Mouse (Mus musculus): ENCODE measurements at regions not wholly inside any gene's neighbourhood (a gene's known extent, or its start where the extent isn't known, plus 50 kb on each side); places are given as distances from the start of the nearest gene placed in this dataset.
"Not testable (repeated sequence)": the region's sequence is repeated elsewhere in the genome, so short reads cannot be mapped to it uniquely, and the experiment has no call there.

DNA sequence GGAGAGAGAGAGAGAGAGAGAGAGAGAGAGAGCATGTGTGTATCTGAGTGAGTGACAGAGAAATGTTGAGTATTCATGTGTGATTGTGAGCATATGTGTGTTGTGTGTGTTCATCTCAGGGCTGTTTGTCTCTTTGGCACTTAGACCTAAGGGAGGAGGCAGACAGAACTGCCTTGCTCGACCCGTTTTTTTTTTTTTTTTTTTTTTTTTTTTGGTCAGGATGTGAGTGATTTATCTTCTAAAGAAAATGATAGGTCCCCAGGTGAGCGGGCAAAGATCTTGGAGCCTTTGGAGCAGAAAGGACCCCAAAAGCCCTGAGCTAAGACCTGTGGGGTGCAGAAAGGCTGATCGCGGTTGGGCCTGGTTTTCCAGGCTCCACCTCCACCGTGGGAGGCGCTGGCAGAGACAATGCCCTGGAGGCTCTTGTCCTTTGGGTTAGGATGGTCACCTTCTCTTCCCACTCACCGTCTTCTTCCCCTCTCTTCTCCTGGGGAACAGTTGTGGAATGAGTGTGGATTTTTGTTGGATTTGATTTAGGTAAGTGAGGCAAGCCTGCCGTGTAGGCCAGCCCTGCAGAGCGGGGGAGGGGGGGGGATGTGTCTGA is 147.1 kb upstream of the Ttc29 start:
- no peaks in the 10 kb centered on the region for H3K9me3 ChIP-seq (replicated peaks; ENCODE audit: control insufficient read depth, low read length)
- no peaks in the 10 kb centered on the region for H3K36me3 ChIP-seq (replicated peaks; ENCODE audit: control insufficient read depth, insufficient read depth, low read depth, low read length)
- no peak overlapping the region for H3K27ac ChIP-seq (replicated peaks; ENCODE audit: low read depth, low read length)
- DNase-seq (ENCODE audit: low spot score) (no peak), ATAC-seq (replicated peaks; ENCODE audit: insufficient number of reproducible peaks, low FRiP score, low TSS enrichment, low read depth) (no peak)
- H3K27me3 ChIP-seq (ENCODE audit: control insufficient read depth, insufficient read depth, low read length): peaks cover 2% of the 10 kb centered on the region; the same call in 1 of the 2 replicates
- no peak overlapping the region for H3K9ac ChIP-seq (replicated peaks; ENCODE audit: low read length)
- H3K4me2 ChIP-seq (ENCODE audit: low read depth, low read length): no peak overlapping the region
- 27% methylated on average over 10 of the region's 10 CpGs for WGBS
- no peak overlapping the region for H3K4me3 ChIP-seq (ENCODE audit: low read depth, low read length)
- H3K4me1 ChIP-seq (ENCODE audit: control insufficient read depth, insufficient read depth, low read length): no peaks in the 10 kb centered on the region

DNA sequence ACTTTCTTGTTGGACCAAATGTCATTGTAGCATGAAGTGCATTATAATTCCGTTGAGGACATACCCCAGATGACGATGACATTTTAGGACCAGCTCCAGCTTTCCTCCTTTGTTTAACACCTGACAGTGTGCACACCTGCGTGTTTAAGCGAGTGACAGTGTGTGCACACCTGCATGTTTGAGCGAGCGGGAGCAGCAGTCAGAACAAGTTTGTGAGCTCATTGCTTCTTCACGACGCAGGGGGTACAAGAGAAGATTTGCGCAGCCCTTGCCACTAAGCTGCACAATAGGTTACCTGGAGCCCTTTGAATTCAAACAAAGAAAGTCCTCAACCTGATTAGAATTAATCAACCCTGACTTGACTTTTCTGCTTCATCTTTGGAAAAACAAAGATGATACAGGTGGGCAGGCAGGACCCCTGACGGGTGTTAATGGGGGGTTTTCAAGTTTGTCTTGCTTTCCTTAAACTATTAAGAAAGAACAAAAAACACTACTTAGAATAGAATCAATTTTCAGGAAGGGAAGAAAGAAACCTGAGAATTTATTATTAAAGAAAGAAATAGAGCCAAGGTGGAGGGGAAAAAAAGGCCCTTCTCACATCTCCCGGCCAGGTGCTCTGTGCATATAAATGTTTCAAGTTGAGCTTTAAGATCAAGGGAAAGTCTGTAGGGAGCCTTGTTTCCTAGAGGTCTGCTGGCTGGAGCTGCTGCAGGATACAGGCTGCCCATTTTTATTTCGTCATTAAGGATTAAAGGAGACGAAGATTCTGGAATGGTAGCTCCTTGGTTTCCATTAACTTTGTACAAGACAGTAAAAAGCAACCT is 144.8 kb upstream of the Ttc29 start:
- H3K9me3 ChIP-seq (replicated peaks; ENCODE audit: control insufficient read depth, low read length): no peaks in the 10 kb centered on the region
- no peak for ATAC-seq (replicated peaks; ENCODE audit: insufficient number of reproducible peaks, low FRiP score, low TSS enrichment, low read depth)
- H3K4me3 ChIP-seq (ENCODE audit: low read depth, low read length): no peak overlapping the region
- WGBS: 16% methylated on average over 13 of the region's 13 CpGs
- no peak overlapping the region for H3K9ac ChIP-seq (replicated peaks; ENCODE audit: low read length)
- peaks cover 2% of the 10 kb centered on the region; the same call in 1 of the 2 replicates for H3K27me3 ChIP-seq (ENCODE audit: control insufficient read depth, insufficient read depth, low read length)
- H3K36me3 ChIP-seq (replicated peaks; ENCODE audit: control insufficient read depth, insufficient read depth, low read depth, low read length): no peaks in the 10 kb centered on the region
- no peaks in the 10 kb centered on the region for H3K4me1 ChIP-seq (ENCODE audit: control insufficient read depth, insufficient read depth, low read length)
- H3K4me2 ChIP-seq (ENCODE audit: low read depth, low read length): no peak overlapping the region
- no peak overlapping the region for H3K27ac ChIP-seq (replicated peaks; ENCODE audit: low read depth, low read length)
- no peak for DNase-seq (ENCODE audit: low spot score)

DNA sequence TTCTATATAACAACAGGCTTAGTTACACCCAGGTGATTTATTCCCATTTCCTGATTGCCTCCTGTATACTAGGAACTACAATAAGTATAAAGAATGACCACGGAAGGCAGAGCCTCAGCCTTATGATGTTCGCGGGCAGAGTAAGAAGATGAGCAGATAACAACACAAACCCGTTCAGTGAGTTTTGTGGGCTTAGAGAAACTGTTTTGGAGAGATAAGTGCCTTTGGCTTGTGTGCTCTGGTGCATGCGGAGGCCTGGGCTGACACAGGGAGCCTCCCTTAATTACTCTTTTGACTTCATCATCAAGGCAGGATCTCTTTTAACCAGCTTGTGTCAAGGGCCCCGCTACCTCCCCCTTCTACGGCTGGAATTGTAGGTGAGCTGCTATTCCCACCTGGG is 139.3 kb upstream of the Ttc29 start:
- H3K27ac ChIP-seq (replicated peaks; ENCODE audit: low read depth, low read length): no peak overlapping the region
- H3K36me3 ChIP-seq (replicated peaks; ENCODE audit: control insufficient read depth, insufficient read depth, low read depth, low read length): no peaks in the 10 kb centered on the region
- H3K4me2 ChIP-seq (ENCODE audit: low read depth, low read length): no peak overlapping the region
- 82% methylated on average over 7 of the region's 7 CpGs for WGBS
- no peak overlapping the region for H3K9ac ChIP-seq (replicated peaks; ENCODE audit: low read length)
- DNase-seq (ENCODE audit: low spot score): no peak
- no peak for ATAC-seq (replicated peaks; ENCODE audit: insufficient number of reproducible peaks, low FRiP score, low TSS enrichment, low read depth)
- no peak overlapping the region for H3K4me3 ChIP-seq (ENCODE audit: low read depth, low read length)
- no peaks in the 10 kb centered on the region for H3K27me3 ChIP-seq (ENCODE audit: control insufficient read depth, insufficient read depth, low read length)
- no peaks in the 10 kb centered on the region for H3K4me1 ChIP-seq (ENCODE audit: control insufficient read depth, insufficient read depth, low read length)
- H3K9me3 ChIP-seq (replicated peaks; ENCODE audit: control insufficient read depth, low read length): no peaks in the 10 kb centered on the region

- DNase-seq (ENCODE audit: low spot score) (no peak), ATAC-seq (replicated peaks; ENCODE audit: insufficient number of reproducible peaks, low FRiP score, low TSS enrichment, low read depth) (no peak)
- Histone ChIP-seq H3K4me1 (ENCODE audit: control insufficient read depth, insufficient read depth, low read length) (no peaks in the 10 kb centered on the region), H3K36me3 (replicated peaks; ENCODE audit: control insufficient read depth, insufficient read depth, low read depth, low read length) (no peaks in the 10 kb centered on the region), H3K27ac (replicated peaks; ENCODE audit: low read depth, low read length) (no peak overlapping the region), H3K4me2 (ENCODE audit: low read depth, low read length) (no peak overlapping the region), H3K27me3 (ENCODE audit: control insufficient read depth, insufficient read depth, low read length) (no peaks in the 10 kb centered on the region), H3K9me3 (replicated peaks; ENCODE audit: control insufficient read depth, low read length) (no peaks in the 10 kb centered on the region), H3K4me3 (ENCODE audit: low read depth, low read length) (no peak overlapping the region), H3K9ac (replicated peaks; ENCODE audit: low read length) (no peak overlapping the region)
- 58% methylated on average over 4 of the region's 4 CpGs for WGBS
Observed at GRCm38 (mm10) chr8:78077122-78077521, 136.0 kb upstream of the Ttc29 start.

DNA sequence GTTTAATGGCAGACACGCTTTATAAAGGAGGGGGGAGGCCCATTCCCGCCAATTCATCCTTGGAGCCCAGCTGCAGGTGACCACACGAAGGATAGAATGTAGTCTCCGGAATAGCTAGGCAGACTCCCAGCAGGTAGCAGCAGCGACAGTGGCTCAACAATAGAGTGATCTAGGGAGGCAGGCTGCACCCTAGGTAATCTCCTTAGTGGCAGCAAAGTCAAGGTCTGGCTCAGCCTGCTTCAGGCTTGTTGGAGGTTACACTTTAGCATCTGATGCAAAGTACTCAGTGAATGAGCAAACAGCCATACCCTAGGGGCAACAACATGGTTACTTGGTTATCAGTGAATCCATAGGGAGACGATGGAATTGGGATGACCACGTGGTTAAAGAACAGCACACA is 131.7 kb upstream of the Ttc29 start:
- not testable (repeated sequence) for ATAC-seq (replicated peaks; ENCODE audit: insufficient number of reproducible peaks, low FRiP score, low TSS enrichment, low read depth); H3K27ac ChIP-seq (replicated peaks; ENCODE audit: low read depth, low read length); DNase-seq (ENCODE audit: low spot score); H3K9ac ChIP-seq (replicated peaks; ENCODE audit: low read length); H3K4me1 ChIP-seq (ENCODE audit: control insufficient read depth, insufficient read depth, low read length); H3K4me3 ChIP-seq (ENCODE audit: low read depth, low read length); H3K27me3 ChIP-seq (ENCODE audit: control insufficient read depth, insufficient read depth, low read length); H3K9me3 ChIP-seq (replicated peaks; ENCODE audit: control insufficient read depth, low read length); H3K4me2 ChIP-seq (ENCODE audit: low read depth, low read length); H3K36me3 ChIP-seq (replicated peaks; ENCODE audit: control insufficient read depth, insufficient read depth, low read depth, low read length)
- WGBS: 47% methylated on average over 7 of the region's 7 CpGs

DNA sequence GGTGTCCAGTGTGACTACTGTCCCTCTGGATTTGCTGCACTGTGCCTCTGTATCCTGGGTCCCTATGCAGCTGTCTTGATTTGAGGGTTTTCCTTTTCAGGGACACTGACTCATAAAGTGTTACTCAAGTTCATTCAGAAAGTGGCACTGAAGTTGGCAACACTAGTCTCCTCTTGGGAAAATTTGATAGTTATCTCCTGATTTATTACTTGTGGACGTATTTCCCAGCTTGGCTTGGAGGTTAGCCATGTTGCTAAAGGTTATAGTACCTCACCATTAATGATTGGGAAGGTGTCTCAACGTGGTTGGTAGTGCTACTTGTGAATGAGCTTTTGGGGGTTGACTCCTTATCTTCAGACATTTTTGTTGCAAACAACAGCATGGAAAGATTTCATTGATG is 130.1 kb upstream of the Ttc29 start:
- ATAC-seq (replicated peaks; ENCODE audit: insufficient number of reproducible peaks, low FRiP score, low TSS enrichment, low read depth): no peak
- WGBS: 79% methylated on average over 2 of the region's 2 CpGs
- Histone ChIP-seq H3K27me3 (ENCODE audit: control insufficient read depth, insufficient read depth, low read length) (no peaks in the 10 kb centered on the region), H3K9me3 (replicated peaks; ENCODE audit: control insufficient read depth, low read length) (no peaks in the 10 kb centered on the region), H3K9ac (replicated peaks; ENCODE audit: low read length) (no peak overlapping the region), H3K36me3 (replicated peaks; ENCODE audit: control insufficient read depth, insufficient read depth, low read depth, low read length) (no peaks in the 10 kb centered on the region), H3K4me3 (ENCODE audit: low read depth, low read length) (no peak overlapping the region), H3K4me1 (ENCODE audit: control insufficient read depth, insufficient read depth, low read length) (no peaks in the 10 kb centered on the region), H3K27ac (replicated peaks; ENCODE audit: low read depth, low read length) (no peak overlapping the region), H3K4me2 (ENCODE audit: low read depth, low read length) (no peak overlapping the region)
- no peak for DNase-seq (ENCODE audit: low spot score)

- DNase-seq (ENCODE audit: low spot score) (no peak), ATAC-seq (replicated peaks; ENCODE audit: insufficient number of reproducible peaks, low FRiP score, low TSS enrichment, low read depth) (no peak)
- H3K36me3 ChIP-seq (replicated peaks; ENCODE audit: control insufficient read depth, insufficient read depth, low read depth, low read length): no peaks in the 10 kb centered on the region
- no peaks in the 10 kb centered on the region for H3K9me3 ChIP-seq (replicated peaks; ENCODE audit: control insufficient read depth, low read length)
- H3K27me3 ChIP-seq (ENCODE audit: control insufficient read depth, insufficient read depth, low read length): no peaks in the 10 kb centered on the region
- H3K4me1 ChIP-seq (ENCODE audit: control insufficient read depth, insufficient read depth, low read length): no peaks in the 10 kb centered on the region
- no peak overlapping the region for H3K27ac ChIP-seq (replicated peaks; ENCODE audit: low read depth, low read length)
- WGBS: 93% methylated on average over 3 of the region's 3 CpGs
- H3K4me2 ChIP-seq (ENCODE audit: low read depth, low read length): no peak overlapping the region
- no peak overlapping the region for H3K4me3 ChIP-seq (ENCODE audit: low read depth, low read length)
- H3K9ac ChIP-seq (replicated peaks; ENCODE audit: low read length): no peak overlapping the region
Observed at GRCm38 (mm10) chr8:78086361-78086760, 126.7 kb upstream of the Ttc29 start.

GRCm38 (mm10) chr8:78090382-78091122 is 122.5 kb upstream of the Ttc29 start:
- Histone ChIP-seq H3K27ac (replicated peaks; ENCODE audit: low read depth, low read length) (no peak overlapping the region), H3K4me2 (ENCODE audit: low read depth, low read length) (no peak overlapping the region), H3K36me3 (replicated peaks; ENCODE audit: control insufficient read depth, insufficient read depth, low read depth, low read length) (no peaks in the 10 kb centered on the region), H3K9ac (replicated peaks; ENCODE audit: low read length) (no peak overlapping the region), H3K9me3 (replicated peaks; ENCODE audit: control insufficient read depth, low read length) (no peaks in the 10 kb centered on the region), H3K4me1 (ENCODE audit: control insufficient read depth, insufficient read depth, low read length) (no peaks in the 10 kb centered on the region), H3K27me3 (ENCODE audit: control insufficient read depth, insufficient read depth, low read length) (no peaks in the 10 kb centered on the region), H3K4me3 (ENCODE audit: low read depth, low read length) (no peak overlapping the region)
- DNase-seq (ENCODE audit: low spot score) (no peak), ATAC-seq (replicated peaks; ENCODE audit: insufficient number of reproducible peaks, low FRiP score, low TSS enrichment, low read depth) (no peak)
- 84% methylated on average over 9 of the region's 9 CpGs for WGBS
